Mouse (Mus musculus): ENCODE data around the gene Rev3l.

GRCm38 (mm10) chr10:39906799-39907658, 175.1 kb downstream of the Rev3l start:
- no peak for TF ChIP-seq POLR2A (IDR thresholded peaks at IDR 0.05; ENCODE audit: control insufficient read depth, low read depth, low read length)
- no peak for TF ChIP-seq CTCF (IDR thresholded peaks at IDR 0.05; ENCODE audit: control insufficient read depth, insufficient read depth, insufficient replicate concordance, low read depth, low read length)

Measured in testis, adult 2 months (tissue).